Mouse (Mus musculus) forebrain, embryonic 14.5 days (tissue): ENCODE results near the gene Gpr157. TPM values are rescaled to one million over a fixed set of nuclear protein-coding genes. Genes with fewer than 3 reads are reported as not detected.

Experiments used
- ATAC-seq: fragments of 200-750 bp; cut with Nextera tagmentation; 2 replicates; pipeline ENCODE4 v1.8.0; 2017; ENCODE audit warnings: mild to moderate bottlenecking, moderate library complexity
- DNase-seq: peaks from one replicate; pipeline ENCODE4 v3.0.0-alpha.2; 2015; ENCODE audit warnings: low spot score
- H3K27ac ChIP-seq: fragments of 300-500 bp; sonication (generic); 2 replicates; pipeline ENCODE4 v1.5.1; 2014; ENCODE audit warnings: low read depth, mild to moderate bottlenecking, control low read depth, low read length, moderate library complexity
- H3K27me3 ChIP-seq: fragments of 300-500 bp; sonication (generic); replicated peaks from 2 replicates; pipeline ENCODE4 v1.6.1; 2014; ENCODE audit warnings: low read length, control low read depth, mixed read lengths; ENCODE audit not compliant: control insufficient read depth, insufficient read depth
- H3K36me3 ChIP-seq: fragments of 300-500 bp; sonication (generic); 2 replicates; pipeline ENCODE4 v1.6.1; 2014; ENCODE audit warnings: low read length, control low read depth; ENCODE audit not compliant: control insufficient read depth, insufficient read depth
- H3K4me1 ChIP-seq: fragments of 300-500 bp; sonication (generic); 2 replicates; pipeline ENCODE4 v1.6.1; 2014; ENCODE audit warnings: antibody characterized with exemption, low read length, control low read depth; ENCODE audit not compliant: control insufficient read depth, insufficient read depth
- H3K4me2 ChIP-seq: fragments of 300-500 bp; sonication (generic); 2 replicates; pipeline ENCODE4 v1.6.1; 2014; ENCODE audit warnings: mild to moderate bottlenecking, control low read depth, low read length
- H3K4me3 ChIP-seq: fragments of 300-500 bp; sonication (generic); 2 replicates; pipeline ENCODE4 v1.5.1; 2014; ENCODE audit warnings: low read depth, low read length, control low read depth
- H3K9ac ChIP-seq: fragments of 300-500 bp; sonication (generic); 2 replicates; pipeline ENCODE4 v1.6.1; 2014; ENCODE audit warnings: mild to moderate bottlenecking, low read length, control low read depth, moderate library complexity
- H3K9me3 ChIP-seq: fragments of 300-500 bp; sonication (generic); replicated peaks from 2 replicates; pipeline ENCODE4 v1.6.1; 2016; ENCODE audit warnings: low read length, control low read depth, mixed read lengths; ENCODE audit not compliant: control insufficient read depth
- WGBS: fragments of 180-500 bp; shearing (Covaris S2); extraction: QIAGEN DNeasy Blood & Tissue Kit; methylation state at CpG from one replicate; pipeline ENCODE4 v1.1.7; 2014; 5-methylcytosine and 5-hydroxymethylcytosine counted together
- polyA plus RNA-seq: library from polyadenylated mRNA; unstranded; fragments of >200 nt; fragmentation: Nextera tagmentation; extraction: Ambion mirVana; gene quantifications from 2 replicates; pipeline ENCODE4 v1.2.1, GENCODE M21; 2014

Gene Gpr157
- polyA plus RNA-seq, 1 experiment from 2014 or later = 0.06 TPM

DNA sequence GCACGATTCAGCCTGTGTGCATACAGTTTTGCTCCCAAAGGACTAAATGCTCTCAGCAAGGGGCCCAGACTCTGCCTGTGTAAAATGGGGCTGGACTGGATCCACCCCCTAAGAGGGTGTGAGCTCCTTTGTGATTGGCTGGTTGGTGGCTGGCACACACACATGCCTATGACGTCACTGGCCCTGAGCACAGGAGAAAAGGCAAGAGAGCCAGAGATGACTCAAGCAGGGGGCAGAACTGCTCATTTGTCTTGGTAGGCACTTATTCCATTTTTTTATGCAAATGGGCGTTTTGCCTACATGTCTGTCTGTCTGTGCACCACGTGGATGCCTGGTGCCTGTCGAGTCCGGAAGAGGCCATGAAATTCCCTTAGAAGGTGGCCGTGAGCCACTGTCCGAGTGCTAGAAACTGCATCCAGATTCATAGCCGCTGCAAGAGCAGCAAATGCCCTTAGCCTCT is 50.9 kb downstream of the Gpr157 start:
- WGBS = 22% methylated on average over 9 of the region's 9 CpGs
- H3K27ac ChIP-seq = no peak overlapping the region
- H3K36me3 ChIP-seq = no peaks in the 10 kb centered on the region

DNA sequence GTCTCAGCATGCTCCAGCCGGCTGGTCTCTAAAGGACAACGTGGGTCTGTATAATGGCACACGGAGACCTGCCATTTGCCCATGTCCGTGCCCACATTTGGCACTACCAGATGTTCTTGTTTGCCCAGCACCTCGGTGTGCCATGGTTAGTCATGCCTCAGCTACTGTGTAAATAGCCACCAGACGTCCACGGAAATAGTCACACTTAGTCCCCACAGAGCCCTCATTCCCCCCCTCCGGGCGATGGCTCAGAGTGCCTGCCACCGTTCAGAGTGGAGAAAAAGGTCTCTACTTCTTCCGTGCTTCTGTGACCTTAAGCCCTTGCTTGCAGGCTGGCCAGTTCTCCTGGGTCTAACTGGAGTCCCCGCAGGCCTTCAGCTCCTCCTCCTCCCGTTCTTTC is 51.9 kb downstream of the Gpr157 start:
- H3K9me3 ChIP-seq = no peaks in the 10 kb centered on the region
- no peaks in the 10 kb centered on the region for H3K4me1 ChIP-seq
- no peaks in the 10 kb centered on the region for H3K36me3 ChIP-seq
- ATAC-seq (no peak), DNase-seq (no peak)
- no peak overlapping the region for H3K4me3 ChIP-seq
- WGBS = 79% methylated on average over 13 of the region's 13 CpGs
- no peak overlapping the region for H3K9ac ChIP-seq
- no peak overlapping the region for H3K4me2 ChIP-seq
- no peak overlapping the region for H3K27ac ChIP-seq
- H3K27me3 ChIP-seq = no peaks in the 10 kb centered on the region

More for the DNA sequence above, 50.9 kb downstream of the Gpr157 start:
- peak overlapping the region; percentile 42; the same call in 1 of the 2 replicates for H3K9ac ChIP-seq
- no peaks in the 10 kb centered on the region for H3K9me3 ChIP-seq
- peak overlapping the region; percentile 19 for H3K4me3 ChIP-seq
- H3K27me3 ChIP-seq = no peaks in the 10 kb centered on the region
- DNase-seq = peak; percentile 90
- H3K4me1 ChIP-seq = no peaks in the 10 kb centered on the region
- H3K4me2 ChIP-seq = peak overlapping the region; percentile 29
- peak; percentile 86 for ATAC-seq

DNA sequence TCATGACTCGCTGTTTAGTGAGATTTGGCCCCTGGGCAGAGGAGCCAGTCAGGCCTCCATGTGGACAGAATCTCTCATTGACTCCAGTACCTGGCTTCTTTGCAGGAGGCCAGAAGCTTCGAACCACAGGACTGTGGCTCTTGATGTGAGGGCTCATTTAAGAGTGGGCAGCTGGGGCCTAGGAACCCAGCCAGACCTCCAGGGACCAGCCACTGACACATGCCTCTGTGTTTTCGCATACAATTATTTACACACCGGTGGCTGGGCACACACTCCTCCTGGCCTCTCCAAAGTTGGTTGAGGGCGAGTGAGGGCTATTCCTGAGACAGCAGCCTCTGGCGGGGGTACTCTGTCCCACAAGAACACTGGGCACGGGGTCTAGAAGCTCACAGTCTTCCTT is 53.2 kb downstream of the Gpr157 start:
- Histone ChIP-seq H3K4me3 (no peak overlapping the region), H3K4me1 (no peaks in the 10 kb centered on the region), H3K9ac (no peak overlapping the region), H3K27me3 (no peaks in the 10 kb centered on the region), H3K27ac (no peak overlapping the region), H3K4me2 (no peak overlapping the region), H3K9me3 (no peaks in the 10 kb centered on the region), H3K36me3 (no peaks in the 10 kb centered on the region)
- WGBS = 78% methylated on average over 7 of the region's 7 CpGs
- DNase-seq (no peak), ATAC-seq (no peak)

DNA sequence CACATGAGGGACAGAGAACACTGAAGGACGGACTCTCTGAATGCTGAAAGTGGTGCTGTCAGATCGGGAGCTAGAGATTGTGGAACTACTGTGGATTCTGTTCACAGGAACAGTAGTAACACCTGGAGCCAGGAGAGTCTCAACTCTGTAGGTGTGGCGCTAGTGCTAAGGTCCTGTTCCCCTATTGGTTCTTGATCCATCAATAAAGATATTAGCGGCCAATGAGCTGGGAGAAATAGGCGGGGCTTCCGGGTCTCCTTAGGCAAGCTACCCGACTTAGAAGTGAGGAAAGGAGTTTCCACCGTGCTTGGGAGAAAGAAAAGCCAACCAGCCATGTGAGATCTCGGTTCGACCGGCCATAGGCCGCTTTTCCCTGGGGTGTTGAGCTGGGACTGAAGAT is 57.1 kb downstream of the Gpr157 start:
- H3K9me3 ChIP-seq = no peaks in the 10 kb centered on the region
- no peaks in the 10 kb centered on the region for H3K4me1 ChIP-seq
- ATAC-seq (no peak), DNase-seq (no peak)
- H3K4me2 ChIP-seq = no peak overlapping the region
- no peak overlapping the region for H3K4me3 ChIP-seq
- H3K9ac ChIP-seq = no peak overlapping the region
- no peaks in the 10 kb centered on the region for H3K27me3 ChIP-seq
- H3K36me3 ChIP-seq = no peaks in the 10 kb centered on the region
- no peak overlapping the region for H3K27ac ChIP-seq
- 20% methylated on average over 12 of the region's 12 CpGs for WGBS

DNA sequence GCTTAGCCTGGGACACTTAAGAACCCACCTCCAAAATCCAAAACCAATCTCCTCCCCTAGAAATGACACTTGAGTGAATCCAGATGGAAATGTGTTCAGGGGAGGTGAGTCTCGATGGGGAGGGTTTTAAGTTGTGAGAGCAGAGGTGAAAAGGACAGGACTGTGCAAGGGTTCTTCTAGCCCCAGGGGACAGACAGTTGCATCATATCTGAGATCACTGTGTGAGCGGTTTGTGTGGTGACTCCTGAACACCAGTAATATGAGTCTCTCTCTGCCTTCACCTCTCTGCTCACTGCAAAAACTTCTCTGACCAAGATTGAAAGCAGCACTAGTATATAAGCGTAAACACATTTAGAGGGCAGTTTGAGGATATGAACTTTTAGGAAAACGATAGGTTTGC is 59.1 kb downstream of the Gpr157 start:
- Histone ChIP-seq H3K9ac (no peak overlapping the region), H3K4me3 (no peak overlapping the region), H3K27me3 (no peaks in the 10 kb centered on the region), H3K4me1 (no peaks in the 10 kb centered on the region), H3K36me3 (no peaks in the 10 kb centered on the region), H3K4me2 (no peak overlapping the region), H3K9me3 (no peaks in the 10 kb centered on the region), H3K27ac (no peak overlapping the region)
- 93% methylated on average over 4 of the region's 4 CpGs for WGBS
- ATAC-seq (no peak), DNase-seq (no peak)

DNA sequence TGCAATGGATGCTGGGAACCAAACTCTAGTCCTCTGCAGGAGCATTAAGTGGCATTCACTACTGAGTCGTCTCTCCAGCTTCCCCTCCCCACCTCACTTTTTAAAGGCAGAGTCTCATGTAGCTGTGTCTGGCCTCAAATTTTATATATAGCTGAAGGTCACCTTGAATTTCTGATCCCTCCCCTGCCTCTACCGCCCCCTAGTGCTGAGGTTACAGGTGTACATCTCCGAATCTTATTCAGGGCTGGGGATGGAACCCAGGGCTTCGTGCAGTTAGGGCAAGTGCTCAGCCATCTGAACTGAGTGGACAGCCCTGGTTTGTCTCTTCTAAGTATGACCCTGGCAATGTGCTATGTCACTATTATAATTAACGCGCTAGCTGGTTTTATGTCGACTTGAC is 63.9 kb downstream of the Gpr157 start:
- no peaks in the 10 kb centered on the region for H3K36me3 ChIP-seq

DNA sequence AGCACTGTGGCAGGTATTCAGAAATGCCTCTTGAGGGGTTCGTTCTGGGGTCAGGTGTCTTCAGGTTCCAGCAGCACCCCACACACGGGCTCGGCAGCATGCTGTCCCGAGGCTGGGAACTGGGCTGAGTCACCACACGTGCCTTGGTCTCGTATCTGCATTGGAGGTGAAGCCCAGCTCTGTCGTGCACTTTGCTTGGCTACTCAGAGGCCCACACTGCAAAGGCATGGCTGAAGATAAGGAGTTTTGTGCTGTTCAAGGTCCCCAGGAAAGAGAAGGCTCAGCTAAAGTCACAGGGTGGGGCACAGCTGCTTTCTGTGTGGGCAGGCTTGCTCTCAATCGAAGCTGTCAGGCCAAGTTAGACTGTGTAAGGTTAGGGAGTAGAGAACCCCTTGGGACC is 65.3 kb downstream of the Gpr157 start:
- Histone ChIP-seq H3K27me3 (no peaks in the 10 kb centered on the region), H3K4me2 (no peak overlapping the region), H3K4me1 (no peaks in the 10 kb centered on the region), H3K4me3 (no peak overlapping the region), H3K27ac (no peak overlapping the region), H3K9ac (no peak overlapping the region), H3K9me3 (no peaks in the 10 kb centered on the region), H3K36me3 (no peaks in the 10 kb centered on the region)
- DNase-seq = no peak
- ATAC-seq = no peak
- WGBS = 88% methylated on average over 8 of the region's 8 CpGs

More for the DNA sequence above, 63.9 kb downstream of the Gpr157 start:
- Histone ChIP-seq H3K27me3 (no peaks in the 10 kb centered on the region), H3K4me2 (no peak overlapping the region), H3K9ac (no peak overlapping the region), H3K4me3 (no peak overlapping the region), H3K27ac (no peak overlapping the region), H3K4me1 (no peaks in the 10 kb centered on the region), H3K9me3 (no peaks in the 10 kb centered on the region)
- DNase-seq (no peak), ATAC-seq (no peak)
- WGBS = 73% methylated on average over 7 of the region's 7 CpGs

DNA sequence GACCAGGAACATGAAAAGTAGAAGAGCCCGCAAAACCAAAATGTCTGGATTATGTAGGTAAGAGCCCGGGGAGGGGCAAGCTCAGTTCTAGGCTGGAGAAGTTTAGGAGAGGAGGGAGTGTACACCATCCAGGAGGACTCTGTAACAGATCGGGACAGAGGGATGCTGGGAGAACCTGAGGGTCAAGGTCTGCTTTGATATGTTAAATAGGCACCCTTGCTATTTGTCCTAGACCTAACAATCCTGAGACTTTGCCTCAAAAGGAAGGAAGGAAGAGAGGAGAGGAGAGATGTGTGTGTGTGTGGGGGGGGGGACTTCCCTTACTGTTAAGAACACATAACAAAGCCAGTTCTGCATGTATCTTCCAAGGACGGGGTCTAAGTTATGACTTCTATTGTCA is 68.1 kb downstream of the Gpr157 start:
- ATAC-seq (no peak), DNase-seq (no peak)
- no peaks in the 10 kb centered on the region for H3K36me3 ChIP-seq
- no peaks in the 10 kb centered on the region for H3K4me1 ChIP-seq
- no peak overlapping the region for H3K4me3 ChIP-seq
- no peaks in the 10 kb centered on the region for H3K9me3 ChIP-seq
- 88% methylated on average over 4 of the region's 4 CpGs for whole genome bisulfite sequencing
- no peak overlapping the region for H3K9ac ChIP-seq
- H3K27ac ChIP-seq = no peak overlapping the region
- no peak overlapping the region for H3K4me2 ChIP-seq
- H3K27me3 ChIP-seq = no peaks in the 10 kb centered on the region
